Mouse (Mus musculus) liver, embryonic 15.5 days (tissue): Measurements from ENCODE around the gene Fgfr2. TPM values are rescaled to one million over a fixed set of nuclear protein-coding genes. Genes with fewer than 3 reads are reported as not detected.

Source experiments
- ATAC-seq: fragments of 200-750 bp; cut with Nextera tagmentation; 2 replicates; pipeline ENCODE4 v1.8.0; 2017; ENCODE audit warnings: moderate number of reproducible peaks, mild to moderate bottlenecking, moderate library complexity; ENCODE audit not compliant: insufficient read depth
- H3K27ac ChIP-seq: fragments of 300-500 bp; sonication (generic); replicated peaks from 2 replicates; pipeline ENCODE4 v1.5.1; 2015; ENCODE audit warnings: mild to moderate bottlenecking, inconsistent platforms
- H3K27me3 ChIP-seq: fragments of 300-500 bp; sonication (generic); 2 replicates; pipeline ENCODE4 v1.6.1; 2015; ENCODE audit warnings: mild to moderate bottlenecking, inconsistent platforms
- H3K36me3 ChIP-seq: fragments of 300-500 bp; sonication (generic); replicated peaks from 2 replicates; pipeline ENCODE4 v1.6.1; 2015; ENCODE audit warnings: moderate library complexity, mild to moderate bottlenecking, inconsistent platforms
- H3K4me1 ChIP-seq: fragments of 300-500 bp; sonication (generic); replicated peaks from 2 replicates; pipeline ENCODE4 v1.6.1; 2015; ENCODE audit warnings: inconsistent platforms
- H3K4me2 ChIP-seq: fragments of 300-500 bp; sonication (generic); 2 replicates; pipeline ENCODE4 v1.6.1; 2015; ENCODE audit warnings: moderate library complexity, mild to moderate bottlenecking, inconsistent platforms
- H3K4me3 ChIP-seq: fragments of 300-500 bp; sonication (generic); replicated peaks from 2 replicates; pipeline ENCODE4 v1.5.1; 2015; ENCODE audit warnings: mild to moderate bottlenecking, inconsistent platforms
- H3K9ac ChIP-seq: fragments of 300-500 bp; sonication (generic); 2 replicates; pipeline ENCODE4 v1.6.1; 2015; ENCODE audit warnings: moderate library complexity, mild to moderate bottlenecking, inconsistent platforms
- H3K9me3 ChIP-seq: fragments of 300-500 bp; sonication (generic); replicated peaks from 2 replicates; pipeline ENCODE4 v1.6.1; 2016; ENCODE audit warnings: inconsistent platforms
- WGBS: fragments of 180-500 bp; shearing (Covaris S2); methylation state at CpG from one replicate; pipeline ENCODE4 v1.1.7; 2015; ENCODE audit warnings: mixed read lengths; ENCODE audit not compliant: insufficient replicate concordance; 5-methylcytosine and 5-hydroxymethylcytosine counted together
- polyA plus RNA-seq: library from polyadenylated mRNA; unstranded; fragments of >200 nt; fragmentation: Nextera tagmentation; extraction: Ambion mirVana; gene quantifications from 2 replicates; pipeline ENCODE4 v1.2.1, GENCODE M21; 2015

Fgfr2 gene
- polyA plus RNA-seq, 1 experiment from 2014 or later: 10.5 TPM

- no peak for ATAC-seq
- Histone ChIP-seq H3K27me3 (no peaks in the 10 kb centered on the region), H3K9ac (no peak overlapping the region), H3K9me3 (no peaks in the 10 kb centered on the region), H3K36me3 (peaks cover 79% of the 10 kb centered on the region), H3K4me2 (no peak overlapping the region), H3K4me1 (peaks cover 32% of the 10 kb centered on the region), H3K4me3 (no peak overlapping the region), H3K27ac (no peak overlapping the region)
- 82% methylated on average over 6 of the region's 6 CpGs for WGBS
Observed at GRCm38 (mm10) chr7:132747096-132747495, 376.1 kb downstream of the Fgfr2 start.

GRCm38 (mm10) chr7:132742912-132743311, 380.2 kb downstream of the Fgfr2 start:
- ATAC-seq: no peak
- WGBS: 84% methylated on average over 5 of the region's 5 CpGs
- H3K36me3 ChIP-seq: peaks cover 59% of the 10 kb centered on the region
- H3K27me3 ChIP-seq: no peaks in the 10 kb centered on the region
- no peak overlapping the region for H3K9ac ChIP-seq
- H3K4me3 ChIP-seq: no peak overlapping the region
- H3K4me2 ChIP-seq: no peak overlapping the region
- peaks cover 49% of the 10 kb centered on the region for H3K4me1 ChIP-seq
- H3K27ac ChIP-seq: no peak overlapping the region
- no peaks in the 10 kb centered on the region for H3K9me3 ChIP-seq

GRCm38 (mm10) chr7:132739829-132740228, 383.3 kb downstream of the Fgfr2 start:
- Histone ChIP-seq H3K4me3 (peak overlapping the region; percentile 29), H3K9ac (peak overlapping the region; percentile 35), H3K4me2 (peak overlapping the region; percentile 62), H3K9me3 (no peaks in the 10 kb centered on the region), H3K36me3 (peaks cover 58% of the 10 kb centered on the region), H3K27me3 (no peaks in the 10 kb centered on the region), H3K4me1 (peaks cover 71% of the 10 kb centered on the region), H3K27ac (peak overlapping the region; percentile 86)
- 38% methylated on average over 6 of the region's 6 CpGs for WGBS
- ATAC-seq: peak; percentile 27; the same call in 1 of the 2 replicates

GRCm38 (mm10) chr7:132738844-132739243, 384.3 kb downstream of the Fgfr2 start:
- peaks cover 68% of the 10 kb centered on the region for H3K36me3 ChIP-seq
- H3K27ac ChIP-seq: peak overlapping the region; percentile 86
- H3K4me1 ChIP-seq: peaks cover 80% of the 10 kb centered on the region
- 41% methylated on average over 6 of the region's 6 CpGs for WGBS
- H3K9ac ChIP-seq: peak overlapping the region; percentile 35
- H3K9me3 ChIP-seq: no peaks in the 10 kb centered on the region
- peak overlapping the region; percentile 29 for H3K4me3 ChIP-seq
- H3K4me2 ChIP-seq: peak overlapping the region; percentile 62
- ATAC-seq: peak; percentile 88
- H3K27me3 ChIP-seq: no peaks in the 10 kb centered on the region

GRCm38 (mm10) chr7:132736099-132736862, 386.9 kb downstream of the Fgfr2 start:
- Histone ChIP-seq H3K4me3 (no peak overlapping the region), H3K9me3 (no peaks in the 10 kb centered on the region), H3K4me1 (peaks cover 84% of the 10 kb centered on the region), H3K27ac (peak overlapping the region; percentile 86), H3K4me2 (0 out of 2 replicates have a peak overlapping the region, but pooled peaks have one; percentile 0), H3K27me3 (no peaks in the 10 kb centered on the region), H3K9ac (peak overlapping the region; percentile 10), H3K36me3 (peaks cover 71% of the 10 kb centered on the region)
- no peak for ATAC-seq
- WGBS: 73% methylated on average over 17 of the region's 17 CpGs

- Histone ChIP-seq H3K4me3 (no peak overlapping the region), H3K27me3 (no peaks in the 10 kb centered on the region), H3K4me2 (no peak overlapping the region; the same call in 1 of the 2 replicates), H3K9me3 (no peaks in the 10 kb centered on the region), H3K4me1 (peaks cover 84% of the 10 kb centered on the region), H3K27ac (peak overlapping the region; percentile 86), H3K36me3 (peaks cover 73% of the 10 kb centered on the region), H3K9ac (no peak overlapping the region)
- peak; percentile 27 for ATAC-seq
- WGBS: 7% methylated on average over 5 of the region's 5 CpGs
Observed at GRCm38 (mm10) chr7:132735145-132735544, 388.0 kb downstream of the Fgfr2 start.

- no peaks in the 10 kb centered on the region for H3K9me3 ChIP-seq
- peaks cover 84% of the 10 kb centered on the region for H3K4me1 ChIP-seq
- peaks cover 81% of the 10 kb centered on the region for H3K36me3 ChIP-seq
- peak overlapping the region; percentile 86; the same call in 1 of the 2 replicates for H3K27ac ChIP-seq
- no peak overlapping the region for H3K4me3 ChIP-seq
- WGBS: 85% methylated on average over 9 of the region's 9 CpGs
- no peak for ATAC-seq
- no peak overlapping the region for H3K9ac ChIP-seq
- H3K4me2 ChIP-seq: no peak overlapping the region
- no peaks in the 10 kb centered on the region for H3K27me3 ChIP-seq
Observed at GRCm38 (mm10) chr7:132734222-132734621, 388.9 kb downstream of the Fgfr2 start.

- no peak overlapping the region for H3K27ac ChIP-seq
- H3K4me2 ChIP-seq: no peak overlapping the region
- H3K27me3 ChIP-seq: no peaks in the 10 kb centered on the region
- no peaks in the 10 kb centered on the region for H3K9me3 ChIP-seq
- H3K4me3 ChIP-seq: no peak overlapping the region
- WGBS: 91% methylated on average over 6 of the region's 6 CpGs
- peaks cover 88% of the 10 kb centered on the region for H3K36me3 ChIP-seq
- no peak for ATAC-seq
- no peak overlapping the region for H3K9ac ChIP-seq
- peaks cover 84% of the 10 kb centered on the region for H3K4me1 ChIP-seq
Observed at GRCm38 (mm10) chr7:132733521-132733920, 389.6 kb downstream of the Fgfr2 start.

GRCm38 (mm10) chr7:132732136-132732789, 390.9 kb downstream of the Fgfr2 start:
- no peak for ATAC-seq
- WGBS: 89% methylated on average over 6 of the region's 6 CpGs
- peaks cover 91% of the 10 kb centered on the region for H3K36me3 ChIP-seq
- peaks cover 80% of the 10 kb centered on the region for H3K4me1 ChIP-seq
- H3K9me3 ChIP-seq: no peaks in the 10 kb centered on the region
- no peak overlapping the region for H3K27ac ChIP-seq
- H3K4me2 ChIP-seq: no peak overlapping the region
- no peaks in the 10 kb centered on the region for H3K27me3 ChIP-seq
- H3K9ac ChIP-seq: no peak overlapping the region
- H3K4me3 ChIP-seq: no peak overlapping the region

GRCm38 (mm10) chr7:132731558-132731957, 391.6 kb downstream of the Fgfr2 start:
- Histone ChIP-seq H3K4me2 (no peak overlapping the region), H3K27me3 (no peaks in the 10 kb centered on the region), H3K9me3 (no peaks in the 10 kb centered on the region), H3K36me3 (peaks cover 91% of the 10 kb centered on the region), H3K4me1 (peaks cover 80% of the 10 kb centered on the region), H3K27ac (no peak overlapping the region), H3K4me3 (no peak overlapping the region), H3K9ac (no peak overlapping the region)
- no peak for ATAC-seq
- 87% methylated on average over 6 of the region's 6 CpGs for WGBS

GRCm38 (mm10) chr7:132730510-132730909, 392.6 kb downstream of the Fgfr2 start:
- no peak overlapping the region for H3K27ac ChIP-seq
- H3K4me2 ChIP-seq: no peak overlapping the region
- no peaks in the 10 kb centered on the region for H3K9me3 ChIP-seq
- H3K4me3 ChIP-seq: no peak overlapping the region
- H3K36me3 ChIP-seq: peaks cover 87% of the 10 kb centered on the region
- no peak overlapping the region for H3K9ac ChIP-seq
- peaks cover 70% of the 10 kb centered on the region for H3K4me1 ChIP-seq
- H3K27me3 ChIP-seq: no peaks in the 10 kb centered on the region
- no peak for ATAC-seq
- 85% methylated on average over 7 of the region's 7 CpGs for WGBS
